Mouse (Mus musculus) C2C12 (cell line): ENCODE results near the gene Traip.

ENCODE experiments used
- CTCF ChIP-seq: IDR thresholded peaks from one replicate; pipeline ENCODE4 v1.5.1; 2011; ENCODE audit not compliant: control insufficient read depth, insufficient read depth, insufficient read length
- USF1 ChIP-seq: IDR thresholded peaks from one replicate; pipeline ENCODE4 v1.6.1; 2011; ENCODE audit warnings: low read depth, mild to moderate bottlenecking, control low read depth, moderate library complexity

- TF ChIP-seq CTCF (no peak), USF1 (no peak)
These were observed 583 bp upstream of the Traip start for GRCm38 (mm10) chr9:107949184-107949921.
